24 mouse cellular contexts compared by ENCODE assay signal in the genomic region with DNA sequence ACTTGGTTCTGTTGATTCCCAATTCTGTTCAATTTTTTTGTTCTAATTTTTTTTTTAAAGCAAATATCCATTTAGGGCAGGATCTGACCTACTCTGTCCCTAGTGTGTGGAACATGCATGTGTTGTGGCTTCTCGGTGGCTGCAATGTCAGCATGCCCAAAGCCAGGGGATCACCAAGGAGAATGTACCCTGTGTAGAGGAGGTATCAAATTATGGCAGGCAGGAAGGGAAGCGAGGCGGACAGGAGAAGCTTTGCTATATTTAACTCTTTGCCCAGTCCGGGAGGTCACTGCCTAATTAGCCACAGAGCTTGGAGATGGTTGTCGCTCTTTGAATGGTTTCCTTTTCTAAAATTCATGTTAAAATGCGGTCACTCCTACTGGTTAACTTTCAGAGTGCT.
DNase-seq lines count a peak whose midpoint lies in the region; ATAC-seq lines count a peak whose summit lies in the region.
"Had no signal": no experiment of that assay in that cellular context is flagged by ENCODE, and none has a peak within 500 bp of the region (broad histone marks: within the 10 kb centered on the region; RNA-seq: fewer than 3 reads in every experiment).

No protein-coding gene starts in this region.

- no peak overlapping the region for H3K4me3 ChIP-seq in kidney, embryonic 16.5 days (ENCODE audit: low read length)
- H3K4me3 ChIP-seq in kidney, embryonic 15.5 days (replicated peaks) = no peak overlapping the region
- H3K4me3 ChIP-seq: embryonic facial prominence, embryonic 10.5 days; embryonic facial prominence, embryonic 13.5 days; erythroblast, embryonic 14.5 days; forebrain, embryonic 12.5 days; forebrain, embryonic 15.5 days; hindbrain, embryonic 12.5 days; hindbrain, embryonic 15.5 days had no signal

- no peaks in the 10 kb centered on the region for H3K36me3 ChIP-seq in kidney, embryonic 16.5 days (ENCODE audit: insufficient read depth, low read length)
- no peaks in the 10 kb centered on the region for H3K36me3 ChIP-seq in kidney, embryonic 15.5 days
- H3K36me3 ChIP-seq: embryonic facial prominence, embryonic 10.5 days; embryonic facial prominence, embryonic 13.5 days; forebrain, embryonic 12.5 days; hindbrain, embryonic 12.5 days; hindbrain, embryonic 15.5 days had no signal

- ATAC-seq in kidney, embryonic 16.5 days (ENCODE audit: low FRiP score, low TSS enrichment) = 0 out of 2 replicates have a peak, but pooled peaks have one; percentile 19
- ATAC-seq in kidney, embryonic 15.5 days (replicated peaks; ENCODE audit: low FRiP score) = no peak
- ATAC-seq in cerebellum, adult (ENCODE audit: insufficient number of reproducible peaks, low FRiP score, low TSS enrichment) = no peak
- ATAC-seq: activated CD4-positive, CD25-positive, alpha-beta regulatory T cell, adult 4 months; forebrain, embryonic 15.5 days had no signal

- no peaks in the 10 kb centered on the region for H3K9me3 ChIP-seq in kidney, embryonic 16.5 days (ENCODE audit: low read length)
- no peaks in the 10 kb centered on the region for H3K9me3 ChIP-seq in kidney, embryonic 15.5 days (replicated peaks)
- H3K9me3 ChIP-seq: embryonic facial prominence, embryonic 10.5 days; embryonic facial prominence, embryonic 13.5 days; forebrain, embryonic 12.5 days; forebrain, embryonic 15.5 days; hindbrain, embryonic 12.5 days; hindbrain, embryonic 15.5 days had no signal

- no peaks in the 10 kb centered on the region for H3K27me3 ChIP-seq in kidney, embryonic 16.5 days (ENCODE audit: insufficient read depth, low read length)
- no peaks in the 10 kb centered on the region for H3K27me3 ChIP-seq in kidney, embryonic 15.5 days
- H3K27me3 ChIP-seq: embryonic facial prominence, embryonic 13.5 days; forebrain, embryonic 12.5 days; forebrain, embryonic 15.5 days; hindbrain, embryonic 12.5 days; hindbrain, embryonic 15.5 days had no signal

- no peaks in the 10 kb centered on the region for H3K4me1 ChIP-seq in kidney, embryonic 16.5 days (ENCODE audit: insufficient read depth, low read length)
- H3K4me1 ChIP-seq in kidney, embryonic 15.5 days = peaks cover 12% of the 10 kb centered on the region
- H3K4me1 ChIP-seq: forebrain, embryonic 12.5 days; forebrain, embryonic 15.5 days; hindbrain, embryonic 12.5 days; hindbrain, embryonic 15.5 days had no signal

- WGBS in kidney, embryonic 16.5 days = 60% methylated on average over 6 of the region's 6 CpGs
- WGBS in kidney, embryonic 15.5 days = 46% methylated on average over 6 of the region's 6 CpGs

- DNase-seq in gastrocnemius, adult 18-20 months (ENCODE audit: low spot score) = peak; percentile 68
- DNase-seq in gastrocnemius, postnatal 4 days (ENCODE audit: low spot score in 2 of 2) = no peak
- DNase-seq in gastrocnemius, postnatal 25 days = peak; percentile 59
- no peak for DNase-seq in cerebellum, postnatal 36 days
- DNase-seq: adrenal gland, postnatal 10 days; adrenal gland, postnatal 36 days; cerebellum, adult 11 months; cerebellum, adult 2 months; cerebellum, adult 9-11 months; cerebellum, postnatal 25 days; embryo, embryonic 11 days; heart, adult 11 months had no signal

- no peak overlapping the region for H3K9ac ChIP-seq in kidney, embryonic 16.5 days (replicated peaks; ENCODE audit: low read length)
- H3K9ac ChIP-seq in kidney, embryonic 15.5 days = no peak overlapping the region
- H3K9ac ChIP-seq: embryonic facial prominence, embryonic 13.5 days; forebrain, embryonic 12.5 days; forebrain, embryonic 15.5 days; hindbrain, embryonic 12.5 days; hindbrain, embryonic 15.5 days had no signal

- H3K4me2 ChIP-seq in kidney, embryonic 16.5 days (replicated peaks; ENCODE audit: low read depth, low read length) = no peak overlapping the region
- no peak overlapping the region for H3K4me2 ChIP-seq in kidney, embryonic 15.5 days
- H3K4me2 ChIP-seq: embryonic facial prominence, embryonic 13.5 days; forebrain, embryonic 12.5 days; forebrain, embryonic 15.5 days; heart, embryonic 11.5 days; hindbrain, embryonic 12.5 days; hindbrain, embryonic 15.5 days had no signal

- no peak overlapping the region for H3K27ac ChIP-seq in kidney, embryonic 16.5 days (ENCODE audit: low read length)
- H3K27ac ChIP-seq in kidney, embryonic 15.5 days = no peak overlapping the region
- H3K27ac ChIP-seq: embryonic facial prominence, embryonic 10.5 days; embryonic facial prominence, embryonic 13.5 days; forebrain, embryonic 12.5 days; forebrain, embryonic 15.5 days; hindbrain, embryonic 12.5 days; hindbrain, embryonic 15.5 days had no signal

Comparison
In these comparisons a context has a peak if more than half of its experiments do, and no peak if none do; other contexts are left out.
1. DNase-seq: peak in gastrocnemius, adult 18-20 months (single experiment) and gastrocnemius, postnatal 25 days (single experiment); none in gastrocnemius, postnatal 4 days (0 of 2) and cerebellum, postnatal 36 days (0 of 2).